In the genomic region with DNA sequence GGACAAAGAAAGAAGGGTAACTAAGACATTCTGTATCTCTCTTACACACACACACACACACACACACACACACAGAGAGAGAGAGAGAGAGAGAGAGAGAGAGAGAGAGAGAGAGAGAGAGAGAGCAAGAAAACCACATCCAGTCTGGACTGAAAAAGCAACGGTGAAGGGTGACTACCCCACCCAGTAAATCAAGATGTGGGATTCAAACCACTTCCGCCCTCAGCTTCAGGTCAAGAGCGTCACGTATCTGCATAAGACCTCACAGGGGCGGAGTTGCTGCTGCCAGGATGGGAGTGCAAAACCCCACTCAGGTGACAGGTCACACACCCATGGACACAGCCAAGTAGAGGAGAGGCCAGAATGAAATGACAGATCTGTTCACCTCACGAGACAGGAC, we compare ENCODE assay signal across 14 mouse cellular contexts.
DNase-seq lines count a peak whose midpoint lies in the region; ATAC-seq and TF ChIP-seq lines count a peak whose summit lies in the region.
"Had no signal": no experiment of that assay in that cellular context is flagged by ENCODE, and none has a peak within 500 bp of the region (broad histone marks: within the 10 kb centered on the region; RNA-seq: fewer than 3 reads in every experiment).

No protein-coding gene starts in this region.

- no peaks in the 10 kb centered on the region for H3K9me3 ChIP-seq in MEL (replicated peaks; ENCODE audit: insufficient read depth, low read length)
- no peaks in the 10 kb centered on the region for H3K9me3 ChIP-seq in stomach, postnatal 0 days (ENCODE audit: control insufficient read depth, low read length)
- no peaks in the 10 kb centered on the region for H3K9me3 ChIP-seq in hindbrain, embryonic 14.5 days (ENCODE audit: control insufficient read depth, low read length)
- H3K9me3 ChIP-seq in limb, embryonic 10.5 days (replicated peaks): no peaks in the 10 kb centered on the region
- H3K9me3 ChIP-seq in intestine, postnatal 0 days (ENCODE audit: control insufficient read depth): no peaks in the 10 kb centered on the region
- H3K9me3 ChIP-seq: embryonic facial prominence, embryonic 12.5 days; hindbrain, embryonic 10.5 days; kidney, embryonic 15.5 days; midbrain, embryonic 10.5 days had no signal

- no peak overlapping the region; the same call in 1 of the 2 replicates for H3K9ac ChIP-seq in MEL (ENCODE audit: control insufficient read depth, low read depth, low read length, poor library complexity, severe bottlenecking)
- no peak overlapping the region for H3K9ac ChIP-seq in stomach, postnatal 0 days (ENCODE audit: low read length)
- H3K9ac ChIP-seq in hindbrain, embryonic 14.5 days: no peak overlapping the region
- H3K9ac ChIP-seq in intestine, postnatal 0 days (ENCODE audit: low read depth, low read length): no peak overlapping the region
- H3K9ac ChIP-seq: embryonic facial prominence, embryonic 12.5 days; kidney, embryonic 15.5 days had no signal

- ATAC-seq in megakaryocyte progenitor cell, adult 5-6 weeks (replicated peaks; ENCODE audit: poor library complexity): peak; percentile 40; the same call in 1 of the 2 replicates
- ATAC-seq in stomach, postnatal 0 days (ENCODE audit: low FRiP score, low TSS enrichment): 0 out of 2 replicates have a peak, but pooled peaks have one; percentile 12
- no peak for ATAC-seq in hindbrain, embryonic 14.5 days (ENCODE audit: low FRiP score)
- ATAC-seq in intestine, postnatal 0 days: no peak

- peak; percentile 93 for DNase-seq in CD4-positive helper T cell, adult 2 months (ENCODE audit: low read depth, low spot score)
- DNase-seq in MEL (ENCODE audit: low read depth, low spot score): peak; percentile 85
- DNase-seq in stomach, postnatal 0 days (ENCODE audit: low spot score): no peak
- no peak for DNase-seq in hindbrain, embryonic 14.5 days (ENCODE audit: low spot score)
- DNase-seq in limb, embryonic 10.5 days (ENCODE audit: low spot score): no peak
- DNase-seq in layer of hippocampus, adult 11-12 months (ENCODE audit: low spot score): no peak
- DNase-seq: cerebellum, postnatal 10 days; layer of hippocampus, adult 9-11 months had no signal

- no peak for TF ChIP-seq POLR2A in MEL (IDR thresholded peaks at IDR 0.05; ENCODE audit: control insufficient read depth in 1 of 2, insufficient read depth in 1 of 2, low read depth in 1 of 2, low read length in 2 of 2, poor library complexity in 1 of 2)

- TF ChIP-seq EP300 in MEL (IDR thresholded peaks at IDR 0.05; ENCODE audit: low read depth in 1 of 2, low read length in 2 of 2): peak; percentile 63 to 79; a peak in 3 of 4 replicates
- TF ChIP-seq EP300 in stomach, postnatal 0 days (optimal IDR thresholded peaks at IDR 0.05): no peak

- 72% methylated on average over 6 of the region's 6 CpGs for WGBS in stomach, postnatal 0 days
- WGBS in hindbrain, embryonic 14.5 days: 94% methylated on average over 6 of the region's 6 CpGs
- 88% methylated on average over 6 of the region's 6 CpGs for WGBS in limb, embryonic 10.5 days
- WGBS in intestine, postnatal 0 days: 75% methylated on average over 6 of the region's 6 CpGs

- TF ChIP-seq RAD21 in MEL (IDR thresholded peaks at IDR 0.05; ENCODE audit: low read depth, low read length): no peak

- H3K27ac ChIP-seq in MEL (ENCODE audit: control insufficient read depth, low read depth, low read length): peak overlapping the region; percentile 94
- no peak overlapping the region for H3K27ac ChIP-seq in stomach, postnatal 0 days (replicated peaks)
- H3K27ac ChIP-seq in hindbrain, embryonic 14.5 days: no peak overlapping the region
- no peak overlapping the region for H3K27ac ChIP-seq in limb, embryonic 10.5 days
- no peak overlapping the region for H3K27ac ChIP-seq in intestine, postnatal 0 days (ENCODE audit: low read depth, low read length)
- H3K27ac ChIP-seq: embryonic facial prominence, embryonic 12.5 days; hindbrain, embryonic 10.5 days; kidney, embryonic 15.5 days had no signal

- H3K4me3 ChIP-seq in MEL (ENCODE audit: control insufficient read depth in 1 of 2, insufficient read depth in 1 of 2, low read depth in 2 of 2, low read length in 2 of 2): no peak overlapping the region
- no peak overlapping the region for H3K4me3 ChIP-seq in stomach, postnatal 0 days (ENCODE audit: low read depth, low read length)
- H3K4me3 ChIP-seq in hindbrain, embryonic 14.5 days (replicated peaks; ENCODE audit: low read length): no peak overlapping the region
- no peak overlapping the region for H3K4me3 ChIP-seq in limb, embryonic 10.5 days
- no peak overlapping the region for H3K4me3 ChIP-seq in intestine, postnatal 0 days (ENCODE audit: low read depth, low read length)
- H3K4me3 ChIP-seq: embryonic facial prominence, embryonic 12.5 days; hindbrain, embryonic 10.5 days; kidney, embryonic 15.5 days; midbrain, embryonic 10.5 days had no signal

- TF ChIP-seq CTCF in MEL (IDR thresholded peaks at IDR 0.05 in 2 of 3, conservative IDR thresholded peaks at IDR 0.05 in 1 of 3; ENCODE audit: control insufficient read depth in 1 of 3, insufficient read depth in 1 of 3, low read depth in 2 of 3, low read length in 3 of 3, poor library complexity in 1 of 3, severe bottlenecking in 1 of 3): no peak
- no peak for TF ChIP-seq CTCF in stomach, postnatal 0 days (IDR thresholded peaks at IDR 0.05; ENCODE audit: low read depth)
- TF ChIP-seq CTCF in intestine, postnatal 0 days (IDR thresholded peaks at IDR 0.05; ENCODE audit: low read depth): no peak

- H3K36me3 ChIP-seq in MEL (ENCODE audit: control insufficient read depth in 1 of 2, insufficient read depth in 2 of 2, low read length in 2 of 2): peaks cover 0 to 40% of the 10 kb centered on the region in 2 experiments; a peak in 2 of 4 replicates
- H3K36me3 ChIP-seq in stomach, postnatal 0 days (ENCODE audit: control insufficient read depth, insufficient read depth, low read length): no peaks in the 10 kb centered on the region
- no peaks in the 10 kb centered on the region for H3K36me3 ChIP-seq in hindbrain, embryonic 14.5 days (replicated peaks; ENCODE audit: control insufficient read depth, insufficient read depth)
- H3K36me3 ChIP-seq in limb, embryonic 10.5 days: no peaks in the 10 kb centered on the region
- no peaks in the 10 kb centered on the region for H3K36me3 ChIP-seq in intestine, postnatal 0 days (ENCODE audit: control insufficient read depth, insufficient read depth)
- H3K36me3 ChIP-seq: embryonic facial prominence, embryonic 12.5 days; hindbrain, embryonic 10.5 days; kidney, embryonic 15.5 days; midbrain, embryonic 10.5 days had no signal

- H3K27me3 ChIP-seq in MEL (ENCODE audit: control insufficient read depth in 1 of 2, insufficient read depth in 2 of 2, low read length in 2 of 2): no peaks in the 10 kb centered on the region
- H3K27me3 ChIP-seq in stomach, postnatal 0 days (ENCODE audit: control insufficient read depth, insufficient read depth, low read length): no peaks in the 10 kb centered on the region
- no peaks in the 10 kb centered on the region for H3K27me3 ChIP-seq in hindbrain, embryonic 14.5 days (ENCODE audit: control insufficient read depth, insufficient read depth, low read length)
- H3K27me3 ChIP-seq in limb, embryonic 10.5 days (ENCODE audit: low read depth, poor library complexity, severe bottlenecking): peaks cover 48% of the 10 kb centered on the region
- no peaks in the 10 kb centered on the region for H3K27me3 ChIP-seq in intestine, postnatal 0 days (replicated peaks; ENCODE audit: control insufficient read depth, insufficient read depth, low read length)

- H3K4me1 ChIP-seq in MEL (ENCODE audit: control insufficient read depth in 1 of 2, insufficient read depth in 2 of 2, low read length in 2 of 2): peaks cover 25 to 56% of the 10 kb centered on the region in 2 experiments
- H3K4me1 ChIP-seq in stomach, postnatal 0 days (replicated peaks; ENCODE audit: control insufficient read depth, insufficient read depth): no peaks in the 10 kb centered on the region
- peaks cover 4% of the 10 kb centered on the region; the same call in 1 of the 2 replicates for H3K4me1 ChIP-seq in hindbrain, embryonic 14.5 days (replicated peaks; ENCODE audit: control insufficient read depth, insufficient read depth, low read length)
- H3K4me1 ChIP-seq in limb, embryonic 10.5 days: peaks cover 57% of the 10 kb centered on the region
- no peaks in the 10 kb centered on the region for H3K4me1 ChIP-seq in intestine, postnatal 0 days (replicated peaks; ENCODE audit: control insufficient read depth, insufficient read depth, low read length)

- H3K79me2 ChIP-seq in MEL (ENCODE audit: control insufficient read depth, insufficient read depth, low read length, poor library complexity): no peaks in the 10 kb centered on the region; the same call in 1 of the 2 replicates

- no peak overlapping the region for H3K4me2 ChIP-seq in stomach, postnatal 0 days (replicated peaks; ENCODE audit: low read depth)
- H3K4me2 ChIP-seq in hindbrain, embryonic 14.5 days (replicated peaks): no peak overlapping the region
- no peak overlapping the region for H3K4me2 ChIP-seq in intestine, postnatal 0 days (replicated peaks; ENCODE audit: low read depth)
- H3K4me2 ChIP-seq: embryonic facial prominence, embryonic 12.5 days; kidney, embryonic 15.5 days had no signal

TF ChIP-seq in MEL, 35 proteins besides CTCF, POLR2A, EP300 and RAD21 (continues in another document):
- TF ChIP-seq ELF1 (IDR thresholded peaks at IDR 0.05; ENCODE audit: low read depth, low read length) (peak; percentile 86), MXI1 (IDR thresholded peaks at IDR 0.05; ENCODE audit: low read depth, low read length) (peak; percentile 59; the same call in 1 of the 2 replicates), TCF12 (IDR thresholded peaks at IDR 0.05; ENCODE audit: low read depth, low read length) (0 out of 2 replicates have a peak, but pooled peaks have one; percentile 46), ZNF384 (IDR thresholded peaks at IDR 0.05; ENCODE audit: low read depth, low read length) (peak; percentile 31; the same call in 1 of the 2 replicates), MAFK (IDR thresholded peaks at IDR 0.05; ENCODE audit: borderline replicate concordance, low read depth, low read length) (peak; percentile 66), HCFC1 (IDR thresholded peaks at IDR 0.05; ENCODE audit: low read depth, low read length) (peak; percentile 76), CHD2 (IDR thresholded peaks at IDR 0.05; ENCODE audit: low read length) (no peak), ETS1 (IDR thresholded peaks at IDR 0.05; ENCODE audit: low read depth, low read length) (peak; percentile 86), UBTF (IDR thresholded peaks at IDR 0.05; ENCODE audit: borderline replicate concordance, insufficient read depth, low read depth, low read length) (no peak), BHLHE40 (IDR thresholded peaks at IDR 0.05; ENCODE audit: borderline replicate concordance, low read depth, low read length) (peak; percentile 54; the same call in 1 of the 2 replicates), RCOR1 (IDR thresholded peaks at IDR 0.05; ENCODE audit: low read depth, low read length) (peak; percentile 95), CHD1 (IDR thresholded peaks at IDR 0.05; ENCODE audit: low read depth, low read length) (no peak), TAL1 (IDR thresholded peaks at IDR 0.05; ENCODE audit: low read length) (no peak), E2F4 (IDR thresholded peaks at IDR 0.05; ENCODE audit: borderline replicate concordance, low read depth, low read length) (no peak), MYC (IDR thresholded peaks at IDR 0.05; ENCODE audit: low read depth, low read length) (no peak)

Comparison
In these comparisons a context has a peak if more than half of its experiments do, and no peak if none do; other contexts are left out.
1. DNase-seq: peak in CD4-positive helper T cell, adult 2 months (single experiment) and MEL (single experiment); none in stomach, postnatal 0 days (single experiment), hindbrain, embryonic 14.5 days (single experiment), limb, embryonic 10.5 days (single experiment) and layer of hippocampus, adult 11-12 months (single experiment).
2. ATAC-seq: peak in megakaryocyte progenitor cell, adult 5-6 weeks (single experiment) and stomach, postnatal 0 days (single experiment); none in hindbrain, embryonic 14.5 days (single experiment) and intestine, postnatal 0 days (single experiment).